Mouse (Mus musculus) heart, adult 2 months (tissue): ENCODE results near the gene Fads3. TPM values are rescaled to one million over a fixed set of nuclear protein-coding genes. Genes with fewer than 3 reads are reported as not detected.

ENCODE experiments used
- DNase-seq, 2 experiments: peaks; one replicate each; pipeline ENCODE4 v3.0.0; 2021
- H3K27ac ChIP-seq: fragments of 200-600 bp; 2 replicates; pipeline ENCODE4 v1.8.1; 2022
- H3K27me3 ChIP-seq: fragments of 200-500 bp; 2 replicates; pipeline ENCODE4 v1.6.1; 2012; ENCODE audit warnings: mild to moderate bottlenecking, low read length, inconsistent platforms, mixed read lengths; ENCODE audit not compliant: control insufficient read depth, insufficient read depth
- H3K36me3 ChIP-seq: fragments of 200-500 bp; 2 replicates; pipeline ENCODE4 v1.6.1; 2012; ENCODE audit warnings: low read length, inconsistent platforms; ENCODE audit not compliant: control insufficient read depth, insufficient read depth
- H3K4me1 ChIP-seq: fragments of 200-500 bp; 2 replicates; pipeline ENCODE4 v1.6.1; 2011; ENCODE audit warnings: low read length; ENCODE audit not compliant: control insufficient read depth, insufficient read depth
- H3K4me3 ChIP-seq: fragments of 200-600 bp; 2 replicates; pipeline ENCODE4 v1.8.1; 2022
- H3K79me2 ChIP-seq: fragments of 200-500 bp; replicated peaks from 2 replicates; pipeline ENCODE4 v1.6.1; 2012; ENCODE audit warnings: mild to moderate bottlenecking, inconsistent platforms, low read length, moderate library complexity, mixed read lengths; ENCODE audit not compliant: control insufficient read depth, insufficient read depth
- H3K9ac ChIP-seq: fragments of 200-500 bp; 2 replicates; pipeline ENCODE4 v1.6.1; 2012; ENCODE audit warnings: low read depth, mild to moderate bottlenecking, control low read depth, inconsistent platforms, low read length, mixed read lengths
- CTCF ChIP-seq: fragments of 200-600 bp; IDR thresholded peaks from 2 replicates; pipeline ENCODE4 v1.8.1; 2022; ENCODE audit warnings: antibody characterized with exemption, mild to moderate bottlenecking, moderate library complexity
- EP300 ChIP-seq: fragments of 200-500 bp; IDR thresholded peaks from 2 replicates; pipeline ENCODE4 v1.6.1; 2011; ENCODE audit warnings: low read depth, low read length, control low read depth; ENCODE audit not compliant: insufficient read depth
- POLR2A ChIP-seq: fragments of 200-500 bp; IDR thresholded peaks from 2 replicates; pipeline ENCODE4 v1.6.1; 2011; ENCODE audit warnings: mild to moderate bottlenecking, low read depth, low read length, control low read depth; ENCODE audit not compliant: insufficient read depth
- WGBS: fragments of 180-500 bp; shearing (Covaris S2); methylation state at CpG from one replicate; pipeline ENCODE4 v1.1.7; 2018; 5-methylcytosine and 5-hydroxymethylcytosine counted together
- intact Hi-C: fragments of 180-260 bp; cut with DNase I; formaldehyde crosslinking; loops from one replicate; pipeline ENCODE4 v1.15.1; 2025
- polyA plus RNA-seq: library from polyadenylated mRNA; depleted of rRNA; stranded (reverse); fragments of >200 nt; gene quantifications from 2 replicates; pipeline ENCODE4 v1.2.3, GENCODE M21; 2012
- total RNA-seq, 2 experiments: library from RNA; stranded (reverse); gene quantifications; 2 replicates each; pipeline ENCODE4 v1.2.3; 2021

Fads3 gene
- total and polyA plus RNA-seq, 3 experiments = 29.7 to 104 (median 33.7) TPM

- Histone ChIP-seq H3K36me3 (no peaks in the 10 kb centered on the region; the same call in 1 of the 2 replicates), H3K4me3 (no peak overlapping the region), H3K4me1 (no peaks in the 10 kb centered on the region; the same call in 1 of the 2 replicates), H3K27me3 (no peaks in the 10 kb centered on the region), H3K27ac (no peak overlapping the region), H3K9ac (no peak overlapping the region), H3K79me2 (no peaks in the 10 kb centered on the region)
- DNase-seq = no peak
- TF ChIP-seq CTCF = no peak
- no peak for TF ChIP-seq EP300
- no peak for TF ChIP-seq POLR2A
- intact Hi-C loops = no loop called here
- WGBS = 89% methylated on average over 22 of the region's 22 CpGs
Observed at GRCm38 (mm10) chr19:10055783-10056660, 14.7 kb downstream of the Fads3 start.

GRCm38 (mm10) chr19:10056686-10057085 lies 15.3 kb downstream of the Fads3 start:
- intact Hi-C loops = no loop called here
- Histone ChIP-seq H3K36me3 (no peaks in the 10 kb centered on the region; the same call in 1 of the 2 replicates), H3K27ac (no peak overlapping the region), H3K4me1 (no peaks in the 10 kb centered on the region; the same call in 1 of the 2 replicates), H3K9ac (no peak overlapping the region), H3K4me3 (no peak overlapping the region), H3K27me3 (no peaks in the 10 kb centered on the region), H3K79me2 (no peaks in the 10 kb centered on the region)
- DNase-seq = no peak
- no peak for TF ChIP-seq CTCF
- no peak for TF ChIP-seq POLR2A
- no peak for TF ChIP-seq EP300
- WGBS = 87% methylated on average over 3 of the region's 3 CpGs

GRCm38 (mm10) chr19:10057486-10058351 lies 16.4 kb downstream of the Fads3 start:
- TF ChIP-seq POLR2A (no peak), EP300 (no peak), CTCF (no peak)
- 67% methylated on average over 11 of the region's 11 CpGs for WGBS
- Histone ChIP-seq H3K4me3 (no peak overlapping the region), H3K27ac (no peak overlapping the region), H3K9ac (no peak overlapping the region), H3K36me3 (no peaks in the 10 kb centered on the region; the same call in 1 of the 2 replicates), H3K79me2 (no peaks in the 10 kb centered on the region), H3K4me1 (no peaks in the 10 kb centered on the region; the same call in 1 of the 2 replicates), H3K27me3 (no peaks in the 10 kb centered on the region)
- intact Hi-C loops = no loop called here
- DNase-seq = no peak

- WGBS = 83% methylated on average over 1 of the region's 1 CpGs
Observed at GRCm38 (mm10) chr19:10058352-10058825, 17.0 kb downstream of the Fads3 start.

GRCm38 (mm10) chr19:10058876-10059427 lies 17.6 kb downstream of the Fads3 start:
- Histone ChIP-seq H3K36me3 (no peaks in the 10 kb centered on the region), H3K27ac (no peak overlapping the region), H3K9ac (no peak overlapping the region), H3K27me3 (no peaks in the 10 kb centered on the region), H3K4me3 (no peak overlapping the region), H3K79me2 (no peaks in the 10 kb centered on the region), H3K4me1 (no peaks in the 10 kb centered on the region; the same call in 1 of the 2 replicates)
- 79% methylated on average over 9 of the region's 9 CpGs for WGBS
- no peak for DNase-seq
- TF ChIP-seq POLR2A (no peak), EP300 (no peak), CTCF (no peak)
- intact Hi-C loops = no loop called here

More at GRCm38 (mm10) chr19:10058352-10058825, 17.0 kb downstream of the Fads3 start:
- no peak overlapping the region for H3K27ac ChIP-seq
- no peaks in the 10 kb centered on the region; the same call in 1 of the 2 replicates for H3K4me1 ChIP-seq
- no peak for DNase-seq
- no peak overlapping the region for H3K9ac ChIP-seq
- no peak for TF ChIP-seq POLR2A
- no peak for TF ChIP-seq EP300
- no peak for TF ChIP-seq CTCF
- no peak overlapping the region for H3K4me3 ChIP-seq
- H3K79me2 ChIP-seq = no peaks in the 10 kb centered on the region
- intact Hi-C loops = no loop called here
- H3K27me3 ChIP-seq = no peaks in the 10 kb centered on the region
- no peaks in the 10 kb centered on the region for H3K36me3 ChIP-seq
